Mouse (Mus musculus) adrenal gland, postnatal 25 days (tissue): ENCODE data around the gene Gm5771. TPM values are rescaled to one million over a fixed set of nuclear protein-coding genes. Genes with fewer than 3 reads are reported as not detected.
"Not testable (repeated sequence)": the region's sequence is repeated elsewhere in the genome, so short reads cannot be mapped to it uniquely, and the experiment has no call there.

Experiments used
- DNase-seq: peaks from one replicate; pipeline ENCODE4 v3.0.0; 2021; ENCODE audit warnings: mixed read lengths
- long read RNA-seq: library from polyadenylated mRNA; stranded (forward); transcript quantifications from one replicate; pipeline ENCODE4 v2.0.0, GENCODE M21; 2021
- total RNA-seq: library from RNA; stranded (reverse); gene quantifications from 2 replicates; pipeline ENCODE4 v1.2.3, GENCODE M21; 2021

The Gm5771 gene
- total RNA-seq, result not detected in 2 replicates
- long read RNA-seq, result 0 reads

- not testable (repeated sequence) for DNase-seq
Measured at GRCm38 (mm10) chr6:41392056-41392455, at the start of gene Gm5771. Gene Gm5771, plus strand, starts transcription at chr6:41392356.

- DNase-seq, result no peak
Measured at GRCm38 (mm10) chr6:41353932-41354331, 38.2 kb upstream of the Gm5771 start, which contains the start of gene Try10. Gene Try10, plus strand, starts transcription at chr6:41354105.

- DNase-seq, result not testable (repeated sequence)
Measured at GRCm38 (mm10) chr6:41373772-41374171, 18.4 kb upstream of the Gm5771 start.

- not testable (repeated sequence) for DNase-seq
Measured at GRCm38 (mm10) chr6:41377578-41377977, 14.6 kb upstream of the Gm5771 start, which contains the start of gene Prss3. Gene Prss3, minus strand, starts transcription at chr6:41377678.

- DNase-seq, result no peak
Measured at GRCm38 (mm10) chr6:41386781-41387180, 5.4 kb upstream of the Gm5771 start.

GRCm38 (mm10) chr6:41391640-41392039, 516 bp upstream of the Gm5771 start:
- DNase-seq, result not testable (repeated sequence)

- DNase-seq, result not testable (repeated sequence)
Measured at GRCm38 (mm10) chr6:41442261-41442660, 50.1 kb downstream of the Gm5771 start.

GRCm38 (mm10) chr6:41446045-41446444, 53.9 kb downstream of the Gm5771 start, which contains the start of gene Gm10334:
Gene Gm10334, minus strand, starts transcription at chr6:41446145.
- DNase-seq, result not testable (repeated sequence)

Other genes starting within 250 kb of the Gm5771 start
- 0.43 TPM in 1 of 2 replicates, not detected in the other for gene Try4, start 90.1 kb upstream of the Gm5771 start, total RNA-seq
- not detected in 2 replicates for gene Try5, start 75.5 kb upstream of the Gm5771 start, total RNA-seq
- not detected in 2 replicates for gene Try10, start 38.3 kb upstream of the Gm5771 start, total RNA-seq
- gene Prss3, start 14.7 kb upstream of the Gm5771 start, total RNA-seq, result not detected in 2 replicates
- gene Gm10334, start 53.8 kb downstream of the Gm5771 start, total RNA-seq, result not detected in 2 replicates
- gene Prss1, start 66.6 kb downstream of the Gm5771 start, total RNA-seq, result not detected in 2 replicates
- gene Prss2, start 129.4 kb downstream of the Gm5771 start, total RNA-seq, result not detected in 2 replicates
- 24.7 and 30.3 TPM in 2 replicates for gene Ephb6, start 213.1 kb downstream of the Gm5771 start, total RNA-seq
- gene Trpv6, start 244.0 kb downstream of the Gm5771 start, total RNA-seq, result not detected in 2 replicates